Mouse (Mus musculus): Measurements from ENCODE around the gene Lbh. TPM values are rescaled to one million over a fixed set of nuclear protein-coding genes. Genes with fewer than 3 reads are reported as not detected.

Lbh gene
- polyA plus RNA-seq, 1 experiment from 2014 or later: 5.2 TPM

DNA sequence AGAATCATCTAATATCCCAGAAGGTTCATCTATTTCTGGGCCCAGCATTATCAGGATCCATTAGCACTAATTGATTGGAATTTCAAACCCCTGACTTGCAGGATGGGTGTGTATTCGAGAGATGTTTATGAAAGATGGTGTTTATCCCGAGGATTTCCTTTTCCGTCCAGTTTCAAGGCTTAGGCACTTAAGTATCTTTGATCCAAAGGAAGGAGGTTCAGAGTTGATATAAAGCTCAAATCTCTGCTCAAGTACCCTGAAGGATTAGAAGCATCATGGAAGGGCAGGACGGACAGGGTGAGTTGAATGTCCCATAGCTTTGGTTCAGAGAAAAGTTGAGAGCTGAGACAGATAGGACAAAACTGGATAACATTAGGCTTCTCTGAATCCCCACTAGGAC, 15.0 kb downstream of the Lbh start:
- ATAC-seq: no peak
- H3K4me1 ChIP-seq (replicated peaks): peaks cover 31% of the 10 kb centered on the region
- H3K9me3 ChIP-seq: no peaks in the 10 kb centered on the region
- 67% methylated on average over 4 of the region's 4 CpGs for WGBS
- peaks cover 13% of the 10 kb centered on the region for H3K36me3 ChIP-seq
- no peak overlapping the region for H3K9ac ChIP-seq
- H3K27me3 ChIP-seq (replicated peaks): no peaks in the 10 kb centered on the region
- no peak overlapping the region for H3K4me2 ChIP-seq (replicated peaks)
- no peak overlapping the region for H3K4me3 ChIP-seq (replicated peaks)
- no peak overlapping the region for H3K27ac ChIP-seq

DNA sequence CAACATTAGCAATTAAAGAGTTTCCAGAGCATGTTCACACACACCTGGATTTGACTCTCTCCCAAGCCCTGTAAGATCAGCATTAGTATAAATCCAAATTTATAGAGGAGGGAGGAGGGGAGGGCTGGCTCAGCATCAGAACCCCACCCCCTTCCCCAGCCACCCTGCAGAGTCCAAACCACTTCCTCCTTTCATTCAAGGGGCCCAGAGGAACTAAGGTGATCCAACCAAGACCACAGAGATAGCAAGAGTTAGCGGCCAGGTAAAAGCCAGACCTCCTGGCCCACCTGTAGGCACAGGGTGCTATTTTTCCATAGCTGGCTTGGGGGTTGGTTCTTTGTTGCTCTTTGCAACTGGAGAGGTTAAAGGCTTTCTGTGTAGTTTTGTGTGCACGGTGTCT, 16.0 kb downstream of the Lbh start:
- H3K36me3 ChIP-seq: peaks cover 13% of the 10 kb centered on the region
- no peaks in the 10 kb centered on the region for H3K27me3 ChIP-seq (replicated peaks)
- peaks cover 35% of the 10 kb centered on the region for H3K4me1 ChIP-seq (replicated peaks)
- no peak overlapping the region for H3K4me3 ChIP-seq (replicated peaks)
- 57% methylated on average over 2 of the region's 2 CpGs for WGBS
- no peak overlapping the region for H3K4me2 ChIP-seq (replicated peaks)
- H3K27ac ChIP-seq: 0 out of 2 replicates have a peak overlapping the region, but pooled peaks have one; percentile 13
- no peaks in the 10 kb centered on the region for H3K9me3 ChIP-seq
- no peak overlapping the region for H3K9ac ChIP-seq
- 0 out of 2 replicates have a peak, but pooled peaks have one; percentile 21 for ATAC-seq

DNA sequence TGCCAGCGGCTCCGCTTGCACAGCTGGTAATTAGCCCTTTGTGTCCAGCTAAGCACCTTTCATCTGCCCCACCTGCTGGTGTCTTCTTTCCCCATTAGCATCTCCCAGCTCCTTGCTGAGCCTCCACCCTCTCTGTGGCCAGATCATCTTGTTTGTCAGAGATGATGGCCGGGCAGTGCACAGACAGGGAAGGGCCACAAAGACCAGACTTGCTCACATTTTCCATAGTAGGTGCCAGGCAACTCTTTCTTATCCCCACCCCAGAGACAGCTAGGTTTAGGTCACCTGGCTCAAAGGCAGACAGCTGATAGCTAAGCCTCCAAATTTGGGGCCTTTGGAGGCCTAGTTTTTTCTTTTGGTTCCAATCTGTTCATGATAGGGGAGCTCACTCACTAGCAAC, 16.5 kb downstream of the Lbh start:
- no peak for ATAC-seq
- Histone ChIP-seq H3K9ac (no peak overlapping the region), H3K4me2 (replicated peaks) (no peak overlapping the region), H3K4me3 (replicated peaks) (no peak overlapping the region), H3K27ac (0 out of 2 replicates have a peak overlapping the region, but pooled peaks have one; percentile 13), H3K36me3 (peaks cover 14% of the 10 kb centered on the region), H3K9me3 (no peaks in the 10 kb centered on the region), H3K4me1 (replicated peaks) (peaks cover 35% of the 10 kb centered on the region), H3K27me3 (replicated peaks) (no peaks in the 10 kb centered on the region)
- WGBS: 59% methylated on average over 3 of the region's 3 CpGs

DNA sequence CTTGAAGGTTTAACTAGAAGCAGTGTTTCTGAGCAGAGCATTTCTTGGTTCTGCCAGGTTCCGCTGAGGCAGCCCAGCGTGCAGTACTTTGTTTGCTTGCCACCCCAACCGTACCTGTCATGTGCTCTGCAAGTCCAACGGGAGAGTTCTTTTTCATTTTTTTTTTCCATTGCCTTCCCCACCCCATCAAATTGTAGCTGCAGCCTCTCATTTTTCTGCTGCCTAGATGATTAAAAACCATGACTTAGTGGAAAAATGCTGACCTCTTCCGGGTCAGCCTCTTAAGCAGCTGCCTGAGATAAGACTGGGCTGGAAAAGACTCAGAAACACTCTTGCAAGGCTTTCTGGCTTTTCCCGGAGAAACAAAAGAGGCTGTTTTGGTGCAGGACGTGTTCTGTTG, 17.8 kb downstream of the Lbh start:
- Histone ChIP-seq H3K4me2 (replicated peaks) (peak overlapping the region; percentile 22), H3K27ac (peak overlapping the region; percentile 14; the same call in 1 of the 2 replicates), H3K4me1 (replicated peaks) (peaks cover 40% of the 10 kb centered on the region), H3K9me3 (no peaks in the 10 kb centered on the region), H3K4me3 (replicated peaks) (no peak overlapping the region), H3K9ac (no peak overlapping the region), H3K36me3 (peaks cover 19% of the 10 kb centered on the region), H3K27me3 (replicated peaks) (no peaks in the 10 kb centered on the region)
- WGBS: 40% methylated on average over 7 of the region's 7 CpGs
- peak; percentile 32 for ATAC-seq

DNA sequence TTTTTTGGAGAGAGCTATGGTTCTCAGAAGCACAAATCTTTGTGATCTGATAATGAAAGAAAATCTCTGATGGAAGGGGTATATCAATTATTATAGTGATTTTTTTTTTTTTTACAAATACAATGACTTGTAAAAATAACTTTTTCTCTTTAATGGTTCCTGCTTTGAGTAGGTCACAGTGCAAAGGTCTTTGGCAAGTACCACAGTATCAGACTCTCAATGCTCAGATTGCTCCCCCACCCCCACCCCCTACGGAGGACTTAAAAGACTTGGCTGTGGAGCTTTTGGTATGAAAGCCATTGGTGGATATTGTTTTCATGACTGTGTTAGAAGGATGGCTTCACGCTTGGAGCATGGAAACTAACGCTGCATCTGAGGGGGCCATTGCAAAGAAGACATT, 18.2 kb downstream of the Lbh start:
- no peaks in the 10 kb centered on the region for H3K9me3 ChIP-seq
- no peak overlapping the region for H3K4me3 ChIP-seq (replicated peaks)
- H3K27me3 ChIP-seq (replicated peaks): no peaks in the 10 kb centered on the region
- no peak overlapping the region for H3K9ac ChIP-seq
- no peak overlapping the region for H3K27ac ChIP-seq
- WGBS: 85% methylated on average over 3 of the region's 3 CpGs
- H3K4me2 ChIP-seq (replicated peaks): no peak overlapping the region; the same call in 1 of the 2 replicates
- ATAC-seq: no peak
- H3K4me1 ChIP-seq (replicated peaks): peaks cover 40% of the 10 kb centered on the region
- peaks cover 23% of the 10 kb centered on the region for H3K36me3 ChIP-seq

DNA sequence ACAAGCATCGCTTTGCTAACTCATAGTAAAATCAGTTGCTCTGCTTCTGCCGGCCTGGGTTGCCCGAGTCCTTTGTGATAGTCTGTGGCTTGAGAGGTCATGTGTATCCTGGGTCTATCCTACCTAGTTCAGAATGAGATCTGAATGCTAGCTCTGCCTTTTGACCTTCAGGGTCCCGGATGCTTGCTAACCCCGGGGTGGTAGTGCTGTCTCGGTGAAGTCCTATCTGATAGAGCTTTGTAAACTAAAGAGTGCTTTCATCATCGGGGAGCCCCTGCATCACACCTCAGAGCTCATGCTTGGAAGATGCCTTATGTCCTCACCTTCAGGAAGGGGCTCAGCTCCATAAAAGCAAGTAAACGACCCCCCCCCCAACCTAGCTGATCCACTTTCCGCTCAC, 19.1 kb downstream of the Lbh start:
- Histone ChIP-seq H3K27me3 (replicated peaks) (no peaks in the 10 kb centered on the region), H3K9me3 (no peaks in the 10 kb centered on the region), H3K4me1 (replicated peaks) (peaks cover 40% of the 10 kb centered on the region), H3K9ac (no peak overlapping the region), H3K36me3 (peaks cover 25% of the 10 kb centered on the region), H3K27ac (no peak overlapping the region), H3K4me3 (replicated peaks) (no peak overlapping the region), H3K4me2 (replicated peaks) (no peak overlapping the region)
- no peak for ATAC-seq
- WGBS: 64% methylated on average over 9 of the region's 9 CpGs

DNA sequence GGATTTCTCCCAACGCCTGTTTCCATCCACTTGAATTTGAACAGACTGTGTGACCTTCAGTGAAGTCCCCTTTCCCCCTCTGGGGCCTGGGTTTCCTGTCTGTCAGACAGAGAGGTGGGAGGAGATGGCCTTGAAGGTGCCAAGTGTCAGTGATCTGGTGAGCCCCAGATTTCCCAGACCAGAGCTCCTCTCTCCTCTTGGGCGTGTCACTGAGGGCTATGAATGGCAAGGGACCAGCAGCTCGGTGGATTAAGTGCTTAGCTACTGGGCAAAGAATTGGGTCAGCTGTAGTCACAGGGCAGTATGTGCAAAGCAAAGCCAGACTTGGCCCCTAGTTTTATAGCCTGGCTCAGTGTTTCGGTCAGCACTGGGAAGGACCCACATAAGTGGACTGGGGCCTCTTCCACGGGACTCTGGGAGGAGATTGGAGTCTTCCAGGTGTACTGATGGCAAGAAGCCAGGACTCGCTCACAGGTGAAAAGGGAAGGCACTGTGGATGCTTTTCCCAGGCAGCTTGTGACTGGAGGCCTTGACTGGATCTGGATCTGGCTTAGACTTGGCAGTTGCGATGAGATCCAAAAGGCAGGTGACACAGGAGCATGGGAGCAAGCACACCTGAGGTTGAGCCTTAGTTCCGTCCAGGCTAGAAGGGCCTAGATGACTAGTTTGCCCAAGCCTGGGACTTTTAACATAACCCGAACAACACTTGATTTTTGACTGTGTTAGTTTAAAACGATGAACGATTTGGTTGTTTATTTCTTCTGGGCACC, 20.1 kb downstream of the Lbh start:
- peaks cover 26% of the 10 kb centered on the region for H3K36me3 ChIP-seq
- WGBS: 66% methylated on average over 11 of the region's 11 CpGs
- H3K4me2 ChIP-seq (replicated peaks): no peak overlapping the region
- H3K27ac ChIP-seq: peak overlapping the region; percentile 37; the same call in 1 of the 2 replicates
- peak; percentile 48 for ATAC-seq
- H3K9me3 ChIP-seq: no peaks in the 10 kb centered on the region
- H3K4me3 ChIP-seq (replicated peaks): no peak overlapping the region
- peaks cover 40% of the 10 kb centered on the region for H3K4me1 ChIP-seq (replicated peaks)
- H3K27me3 ChIP-seq (replicated peaks): no peaks in the 10 kb centered on the region
- no peak overlapping the region for H3K9ac ChIP-seq

DNA sequence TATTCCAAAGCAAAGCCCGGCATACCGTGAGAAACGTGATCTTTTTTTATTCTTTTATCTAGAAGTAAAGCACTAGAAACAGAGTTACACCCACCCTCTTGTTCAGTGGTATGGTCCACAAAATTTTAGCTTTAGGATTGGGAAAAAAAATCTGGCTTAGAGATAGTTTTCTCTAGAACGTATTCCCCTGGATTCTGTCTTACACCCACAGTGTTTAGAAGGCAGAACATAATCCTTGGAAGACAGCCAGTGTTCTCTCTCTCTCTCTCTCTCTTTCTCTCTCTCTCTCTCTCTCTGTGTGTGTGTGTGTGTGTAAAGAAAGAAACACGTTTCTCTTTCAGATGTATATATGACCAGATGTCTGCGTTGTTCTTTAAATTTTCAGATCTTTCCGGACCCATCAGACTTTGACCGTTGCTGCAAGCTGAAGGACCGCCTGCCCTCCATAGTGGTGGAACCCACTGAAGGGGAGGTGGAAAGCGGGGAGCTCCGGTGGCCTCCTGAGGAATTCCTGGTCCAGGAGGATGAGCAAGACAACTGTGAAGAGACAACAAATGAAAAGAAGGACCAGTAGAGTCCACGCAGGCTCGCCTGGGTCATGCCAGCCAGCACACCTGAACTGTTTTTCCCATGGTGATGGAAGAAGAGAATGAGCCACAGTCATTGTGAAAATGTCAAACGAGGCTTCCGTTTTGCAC, 20.9 kb downstream of the Lbh start:
- Histone ChIP-seq H3K27ac (peak overlapping the region; percentile 44; the same call in 1 of the 2 replicates), H3K27me3 (replicated peaks) (no peaks in the 10 kb centered on the region), H3K4me1 (replicated peaks) (peaks cover 36% of the 10 kb centered on the region), H3K4me3 (replicated peaks) (no peak overlapping the region), H3K9me3 (no peaks in the 10 kb centered on the region), H3K9ac (no peak overlapping the region), H3K36me3 (peaks cover 26% of the 10 kb centered on the region), H3K4me2 (replicated peaks) (no peak overlapping the region)
- WGBS: 72% methylated on average over 15 of the region's 15 CpGs
- no peak for ATAC-seq

DNA sequence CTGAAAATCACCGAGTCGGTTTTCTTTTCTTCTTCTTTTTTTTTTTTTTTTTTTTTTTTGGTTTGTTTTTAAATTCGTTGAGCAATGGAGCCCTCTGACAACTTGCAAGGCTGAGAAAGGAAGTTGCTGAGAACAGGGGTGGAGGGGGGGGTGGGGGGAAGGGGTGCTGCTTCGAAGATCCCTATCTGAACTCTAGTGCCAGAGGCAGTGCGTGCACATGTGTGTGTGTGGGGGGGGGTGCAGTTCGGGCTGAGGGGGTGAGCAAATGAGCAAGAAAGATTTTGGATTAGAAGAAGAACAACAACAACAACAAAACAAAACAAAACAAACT, 21.4 kb downstream of the Lbh start:
- H3K4me2 ChIP-seq (replicated peaks): no peak overlapping the region
- WGBS: 74% methylated on average over 6 of the region's 6 CpGs
- H3K4me3 ChIP-seq (replicated peaks): no peak overlapping the region
- peaks cover 25% of the 10 kb centered on the region for H3K36me3 ChIP-seq
- no peak overlapping the region for H3K9ac ChIP-seq
- no peaks in the 10 kb centered on the region for H3K9me3 ChIP-seq
- H3K27me3 ChIP-seq (replicated peaks): no peaks in the 10 kb centered on the region
- H3K27ac ChIP-seq: 0 out of 2 replicates have a peak overlapping the region, but pooled peaks have one; percentile 44
- peaks cover 31% of the 10 kb centered on the region for H3K4me1 ChIP-seq (replicated peaks)
- ATAC-seq: no peak

DNA sequence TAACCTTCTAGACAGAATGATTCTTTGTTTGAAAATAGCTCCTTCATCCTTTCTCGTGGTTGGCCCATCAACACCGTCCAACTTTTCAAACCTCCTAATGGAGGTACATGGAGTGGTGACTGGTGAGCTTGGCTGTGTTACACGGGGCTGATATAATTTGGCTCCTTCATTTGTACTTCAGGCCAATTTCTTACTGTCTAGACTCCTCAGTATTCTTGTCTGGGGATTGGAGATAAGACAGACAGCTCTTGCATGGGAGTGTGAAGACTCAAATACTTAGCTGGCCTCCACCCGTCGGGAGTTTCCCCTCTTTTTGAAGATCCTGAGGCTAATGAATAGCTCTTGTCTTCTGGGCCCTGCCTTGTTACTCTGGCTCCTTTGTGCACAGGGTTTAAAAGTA, 26.3 kb downstream of the Lbh start:
- WGBS: 76% methylated on average over 5 of the region's 5 CpGs
- Histone ChIP-seq H3K27ac (no peak overlapping the region), H3K27me3 (replicated peaks) (no peaks in the 10 kb centered on the region), H3K9ac (no peak overlapping the region), H3K4me1 (replicated peaks) (peaks cover 4% of the 10 kb centered on the region), H3K4me3 (replicated peaks) (no peak overlapping the region), H3K36me3 (peaks cover 22% of the 10 kb centered on the region), H3K4me2 (replicated peaks) (no peak overlapping the region), H3K9me3 (no peaks in the 10 kb centered on the region)
- ATAC-seq: no peak

DNA sequence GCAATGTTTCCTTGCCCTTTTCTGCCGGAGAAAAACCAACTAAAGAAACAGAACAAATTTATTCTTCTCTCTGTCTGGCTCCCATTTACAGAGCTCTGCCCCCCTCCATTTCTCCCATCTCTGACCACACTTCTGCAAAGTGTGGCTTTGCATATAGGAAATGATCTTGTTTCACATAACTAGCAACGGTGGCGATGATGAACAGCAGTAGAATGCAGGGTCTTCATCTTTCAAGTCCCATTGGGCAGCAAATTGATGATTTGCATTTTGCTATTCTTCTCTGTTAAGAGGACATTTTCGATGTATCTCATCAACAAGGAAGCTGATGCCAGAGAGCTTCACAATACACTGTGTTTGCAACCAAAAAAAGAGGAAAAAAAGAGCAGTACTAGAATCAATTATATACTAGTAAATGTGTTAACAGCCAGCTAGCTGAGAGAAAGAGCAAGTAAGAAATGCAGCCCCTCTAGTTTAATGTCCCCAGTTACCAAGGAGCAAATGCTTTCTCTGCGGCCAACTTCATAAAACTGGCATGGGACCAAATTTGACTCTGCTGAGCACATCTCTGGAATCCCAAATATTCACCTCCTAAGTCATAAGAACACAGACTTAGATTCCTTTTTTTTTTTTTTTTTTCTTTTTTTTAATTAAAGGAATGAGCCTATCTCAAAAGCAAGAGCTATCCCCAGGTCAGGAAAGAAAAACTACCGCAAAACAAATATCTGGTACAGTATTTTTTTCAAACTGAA, 29.2 kb downstream of the Lbh start:
- Histone ChIP-seq H3K36me3 (peaks cover 2% of the 10 kb centered on the region; the same call in 1 of the 2 replicates), H3K27ac (no peak overlapping the region), H3K4me1 (replicated peaks) (no peaks in the 10 kb centered on the region; the same call in 1 of the 2 replicates), H3K27me3 (replicated peaks) (no peaks in the 10 kb centered on the region), H3K4me3 (replicated peaks) (no peak overlapping the region), H3K9me3 (no peaks in the 10 kb centered on the region), H3K9ac (no peak overlapping the region), H3K4me2 (replicated peaks) (no peak overlapping the region)
- ATAC-seq: no peak
- 52% methylated on average over 6 of the region's 6 CpGs for WGBS

DNA sequence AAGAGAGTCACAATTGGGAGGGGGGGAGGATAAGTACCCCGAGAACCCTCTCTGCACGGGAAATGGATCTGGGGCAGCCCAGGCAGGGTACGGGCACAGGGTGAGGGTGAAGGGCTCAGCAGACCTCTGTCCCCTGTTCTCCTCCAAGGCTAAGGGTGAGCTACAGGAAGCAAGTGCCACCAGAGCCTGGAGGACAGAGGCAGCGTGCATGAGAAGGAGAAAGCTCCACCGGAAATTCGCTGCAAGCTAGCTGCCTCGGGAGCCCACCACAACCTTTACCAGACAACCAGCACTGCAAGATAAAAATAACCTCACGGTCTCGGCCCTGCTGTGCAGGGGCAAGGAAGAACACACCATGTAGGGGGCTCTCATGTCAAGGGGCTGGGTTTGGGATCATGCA, 30.0 kb downstream of the Lbh start:
- no peak for ATAC-seq
- H3K9ac ChIP-seq: no peak overlapping the region
- no peaks in the 10 kb centered on the region for H3K9me3 ChIP-seq
- H3K36me3 ChIP-seq: no peaks in the 10 kb centered on the region
- H3K4me1 ChIP-seq (replicated peaks): peaks cover 2% of the 10 kb centered on the region; the same call in 1 of the 2 replicates
- H3K27ac ChIP-seq: no peak overlapping the region
- no peaks in the 10 kb centered on the region for H3K27me3 ChIP-seq (replicated peaks)
- 69% methylated on average over 9 of the region's 9 CpGs for WGBS
- no peak overlapping the region for H3K4me3 ChIP-seq (replicated peaks)
- H3K4me2 ChIP-seq (replicated peaks): no peak overlapping the region
